Mouse (Mus musculus) urinary bladder, adult 2 months (tissue): ENCODE data around the gene Emg1. TPM values are rescaled to one million over a fixed set of nuclear protein-coding genes. Genes with fewer than 3 reads are reported as not detected.

ENCODE experiments used
- DNase-seq: peaks from one replicate; pipeline ENCODE4 v3.0.0; 2022; ENCODE audit warnings: low spot score
- polyA plus RNA-seq: library from polyadenylated mRNA; depleted of rRNA; stranded (reverse); fragments of >200 nt; gene quantifications from 2 replicates; pipeline ENCODE4 v1.2.3, GENCODE M21; 2012; rRNA removed

The Emg1 gene
- polyA plus RNA-seq: 73.3 and 84.5 TPM in 2 replicates

DNA sequence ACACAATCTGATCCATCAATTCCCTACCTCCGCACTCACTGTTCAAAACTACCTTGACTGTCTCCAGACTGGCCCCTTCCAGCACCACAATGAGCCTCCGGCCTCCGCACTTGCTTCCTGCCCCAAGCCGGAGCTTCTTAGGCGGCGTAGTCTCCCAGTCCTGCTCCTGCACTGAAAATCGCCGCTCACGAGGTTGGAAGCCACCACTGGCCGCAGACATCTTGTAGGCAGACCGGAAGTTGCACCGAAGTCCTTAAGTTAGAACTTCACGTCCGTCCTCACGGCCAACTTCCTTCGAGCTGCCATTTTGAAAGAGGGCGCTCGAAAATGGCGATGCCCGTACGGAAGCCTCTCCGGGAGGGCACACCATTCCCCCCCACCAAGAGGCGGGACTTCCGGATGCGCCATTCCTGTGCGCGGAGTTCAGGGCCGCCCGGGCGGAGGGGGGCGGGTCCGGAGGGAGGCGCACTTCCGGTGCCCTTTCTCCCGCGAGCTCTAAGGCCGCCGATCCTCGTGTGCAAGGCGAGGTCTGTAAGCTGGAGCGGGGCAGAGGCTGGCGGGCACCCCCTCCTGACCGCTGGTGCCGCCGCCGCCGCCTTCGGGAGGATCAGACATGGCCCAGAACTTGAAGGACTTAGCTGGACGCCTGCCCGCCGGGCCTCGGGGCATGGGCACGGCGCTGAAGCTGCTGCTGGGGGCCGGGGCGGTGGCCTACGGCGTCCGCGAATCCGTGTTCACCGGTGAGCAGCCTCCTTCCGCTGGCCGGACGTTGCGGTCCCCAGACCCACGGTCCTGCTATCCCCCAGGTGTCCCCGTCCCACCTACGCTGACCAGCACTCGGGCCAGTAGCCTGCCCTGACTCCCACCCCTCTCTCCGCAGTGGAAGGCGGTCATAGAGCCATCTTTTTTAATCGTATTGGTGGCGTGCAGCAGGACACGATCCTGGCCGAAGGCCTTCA lies at the start of gene Emg1, which contains the start of gene Phb2:
Emg1 (minus strand) TSS at position 355 of the 959 bp plus-strand sequence.
Phb2 (plus strand) TSS at position 513 of the 959 bp plus-strand sequence.
- DNase-seq: peak; percentile 93

DNA sequence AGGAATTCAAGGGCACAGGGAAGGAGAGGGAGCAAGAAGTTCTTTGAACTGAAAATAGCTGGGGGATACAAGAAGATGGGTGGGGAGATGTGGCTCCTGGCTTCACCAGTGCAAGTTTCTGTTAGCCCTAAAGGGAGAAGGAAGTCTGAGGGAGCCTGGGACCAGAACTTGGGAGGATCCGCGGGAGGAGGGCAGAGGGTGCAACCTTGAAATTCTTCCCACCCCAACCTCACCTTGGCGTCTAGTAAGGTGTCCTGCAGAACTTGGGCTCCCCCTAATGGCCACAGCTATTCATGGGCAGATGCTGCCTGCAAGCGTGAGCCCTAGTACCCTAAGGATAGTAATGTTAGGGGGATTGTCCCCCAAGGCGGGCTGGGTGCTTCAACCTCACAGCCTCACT lies 47.3 kb upstream of the Emg1 start:
- DNase-seq: peak; percentile 68

DNA sequence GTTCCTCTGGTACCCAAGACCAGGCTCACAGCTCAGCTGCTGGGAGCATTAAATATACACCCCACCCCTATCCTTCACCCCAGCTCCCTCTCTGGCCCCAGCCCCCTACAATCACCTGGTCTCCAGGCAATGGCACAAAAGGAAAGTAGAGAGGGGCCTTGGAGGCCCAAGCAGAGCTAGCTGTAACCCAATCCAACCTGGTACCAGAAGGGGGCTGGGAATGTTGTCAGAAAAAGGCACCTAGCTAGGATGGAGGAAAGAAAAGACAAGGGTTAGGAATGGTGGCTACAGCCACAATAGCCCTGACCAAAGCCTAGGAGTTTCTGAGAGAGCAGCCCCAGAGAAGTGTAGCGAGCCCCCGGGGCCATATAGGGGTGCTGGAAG lies 46.9 kb upstream of the Emg1 start:
- DNase-seq: no peak

DNA sequence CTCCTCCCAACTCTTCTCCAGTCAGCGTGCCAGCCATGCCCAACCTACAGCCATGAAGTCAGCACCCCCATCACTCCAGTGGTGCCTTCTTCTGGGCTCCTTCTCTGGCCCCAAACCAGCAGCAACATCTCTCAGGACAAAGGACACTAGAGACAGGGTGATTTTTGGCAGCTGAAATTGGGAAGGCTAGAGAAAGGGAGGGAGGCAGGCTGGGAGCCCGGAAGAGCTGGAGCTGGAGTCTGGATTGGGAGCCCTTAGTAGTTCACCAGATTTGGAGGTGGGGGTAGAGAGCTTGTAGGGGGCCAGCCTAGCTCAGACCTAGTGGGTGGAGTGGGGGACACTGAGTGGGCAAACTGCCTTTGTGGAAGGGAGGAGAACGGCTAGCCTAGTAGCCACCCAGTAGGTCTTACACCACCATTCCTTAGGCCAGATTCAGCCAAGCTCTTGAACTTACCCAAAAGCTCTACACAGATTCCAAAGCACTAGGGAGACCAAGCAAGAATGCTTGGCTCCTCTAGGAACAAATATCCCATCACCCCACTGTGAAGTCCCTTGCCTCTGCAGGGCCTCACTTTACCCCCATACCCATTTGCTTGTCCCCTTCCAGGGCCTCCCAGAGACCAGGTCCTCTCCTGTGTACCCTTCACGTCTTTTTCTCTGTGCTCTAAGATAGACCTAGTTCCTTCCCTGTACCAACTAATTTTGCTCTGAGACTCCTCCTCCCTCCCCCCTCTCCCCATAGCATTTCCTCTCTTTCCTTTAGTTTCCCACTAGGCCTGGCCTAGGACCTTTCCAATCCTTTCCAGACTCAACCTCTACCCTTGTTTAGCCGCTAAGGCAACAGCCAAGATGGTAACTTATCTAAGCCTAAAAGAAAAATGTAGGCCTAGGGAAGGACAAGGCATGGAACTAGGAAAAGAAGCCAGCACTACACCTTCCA lies 46.2 kb upstream of the Emg1 start:
- no peak for DNase-seq

DNA sequence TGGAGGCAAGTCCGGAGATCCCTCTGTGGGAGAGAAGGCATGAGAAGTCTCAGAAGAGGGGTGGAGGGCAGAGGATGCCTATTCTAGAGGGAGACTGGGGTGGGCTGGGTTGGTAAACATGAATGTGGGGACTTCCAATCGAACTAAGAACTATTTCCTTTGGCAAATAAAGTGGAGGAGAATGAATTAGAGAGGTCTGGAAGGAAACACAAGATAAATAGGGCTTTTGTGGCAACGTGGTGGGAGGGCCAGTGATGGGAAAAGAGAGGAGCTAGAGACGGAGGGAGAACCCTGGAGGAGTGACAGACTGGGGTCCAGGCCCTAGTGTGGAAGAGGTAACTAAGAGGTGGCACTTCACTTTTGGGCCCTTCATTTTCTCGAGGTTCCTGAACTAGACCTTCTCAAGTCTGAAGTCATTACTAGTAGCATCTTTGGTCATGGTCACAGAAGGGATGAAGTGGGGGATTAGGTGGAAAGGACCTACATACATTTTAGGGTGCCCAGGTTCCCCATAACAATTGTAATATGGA lies 45.4 kb upstream of the Emg1 start:
- no peak for DNase-seq

DNA sequence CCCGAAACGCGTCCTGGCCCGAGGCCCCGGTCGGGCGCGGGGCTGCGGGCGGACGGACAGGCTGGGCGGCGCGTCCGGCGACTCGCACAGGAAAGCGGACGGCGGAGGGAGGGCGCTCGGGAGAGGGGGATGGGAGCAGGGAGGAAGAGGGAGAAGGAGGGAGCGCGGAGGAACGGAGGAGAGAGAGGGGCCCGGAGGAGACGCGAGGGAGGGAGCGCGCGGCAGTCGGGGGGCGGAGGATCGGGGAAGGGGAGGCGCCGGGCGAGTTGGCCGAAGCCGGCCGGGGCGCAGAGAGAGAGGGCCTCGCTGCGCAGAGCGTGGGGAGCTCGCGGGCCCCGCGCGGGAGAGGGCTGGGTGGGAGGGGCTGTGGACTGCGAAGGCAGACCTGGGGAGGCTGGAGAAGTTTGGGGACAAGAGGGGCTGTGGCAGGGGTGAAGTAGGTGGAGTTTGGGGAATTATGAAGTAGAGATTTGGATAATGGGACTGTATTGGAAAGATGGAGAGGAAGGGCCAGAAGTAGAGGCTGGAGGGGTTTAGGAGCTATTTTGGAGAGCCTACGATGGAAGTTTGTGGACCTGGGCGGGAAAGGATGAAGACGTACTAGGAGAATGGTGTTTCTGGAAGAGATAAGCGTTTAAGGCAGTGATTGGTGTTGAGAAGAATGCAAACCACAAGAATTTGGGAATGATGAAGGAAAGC lies 44.8 kb upstream of the Emg1 start:
- peak; percentile 80 for DNase-seq

DNA sequence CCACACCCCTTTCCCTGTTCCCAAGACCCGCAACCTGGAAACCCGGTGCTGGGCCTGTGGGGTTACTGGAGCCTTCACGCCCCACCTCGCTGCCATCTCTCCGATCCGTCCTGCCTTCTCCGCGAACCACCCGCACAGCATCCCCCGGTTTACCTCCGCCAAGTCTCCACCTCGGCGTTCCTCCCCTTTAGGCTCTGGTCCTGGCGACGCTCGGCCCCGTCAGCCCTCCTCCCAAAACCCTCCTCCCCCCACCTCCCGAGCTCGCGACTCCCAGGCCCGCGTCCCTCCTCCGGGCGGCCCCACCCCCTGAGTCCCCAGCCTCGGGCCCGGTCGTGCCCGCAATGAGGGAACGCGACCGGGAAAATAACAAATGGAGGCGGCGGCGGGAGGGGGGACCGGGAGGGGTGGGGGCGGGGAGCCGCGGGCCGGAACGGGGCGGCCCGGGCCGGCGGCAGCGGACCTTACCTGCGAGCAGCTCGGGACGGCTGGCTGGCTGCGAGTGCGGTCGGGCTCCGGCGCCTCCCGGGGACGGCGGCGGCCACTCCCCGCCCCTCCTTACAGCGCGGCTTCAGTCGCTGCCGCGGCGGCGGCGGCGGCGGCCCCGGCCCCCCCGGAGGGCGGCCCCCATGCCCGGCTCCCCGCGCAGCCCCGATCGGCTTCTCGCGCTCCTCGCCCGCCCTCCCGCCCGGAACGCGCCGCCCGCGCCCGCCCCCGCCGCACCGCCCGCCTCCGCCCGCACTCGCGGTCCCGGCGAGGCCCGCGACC lies 44.0 kb upstream of the Emg1 start, which contains the start of the genes Gm45234 and Atn1:
Gm45234 (minus strand) TSS at position 191 of the 765 bp plus-strand sequence.
Atn1 (minus strand) TSS at position 694 of the 765 bp plus-strand sequence.
- peak; percentile 72 for DNase-seq

DNA sequence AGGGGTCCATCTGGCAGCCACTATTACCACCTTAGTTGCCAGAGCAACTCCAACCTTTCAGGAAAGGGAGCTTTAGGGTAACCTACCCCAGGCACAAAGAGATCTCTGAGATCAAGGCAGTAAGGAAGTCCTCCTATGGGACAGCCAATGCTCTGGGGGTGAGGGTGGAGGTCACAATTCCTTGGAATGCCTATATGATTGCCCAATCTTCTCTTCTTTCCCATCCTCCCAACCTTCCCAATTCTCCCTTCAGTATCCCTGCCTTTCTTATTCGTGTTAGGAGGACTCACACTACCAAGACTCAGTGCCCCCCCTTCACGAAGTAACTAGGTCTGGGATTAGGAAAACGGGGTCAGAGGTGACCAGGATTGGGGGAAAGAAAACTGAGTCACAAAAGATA lies 43.3 kb upstream of the Emg1 start:
- no peak for DNase-seq

DNA sequence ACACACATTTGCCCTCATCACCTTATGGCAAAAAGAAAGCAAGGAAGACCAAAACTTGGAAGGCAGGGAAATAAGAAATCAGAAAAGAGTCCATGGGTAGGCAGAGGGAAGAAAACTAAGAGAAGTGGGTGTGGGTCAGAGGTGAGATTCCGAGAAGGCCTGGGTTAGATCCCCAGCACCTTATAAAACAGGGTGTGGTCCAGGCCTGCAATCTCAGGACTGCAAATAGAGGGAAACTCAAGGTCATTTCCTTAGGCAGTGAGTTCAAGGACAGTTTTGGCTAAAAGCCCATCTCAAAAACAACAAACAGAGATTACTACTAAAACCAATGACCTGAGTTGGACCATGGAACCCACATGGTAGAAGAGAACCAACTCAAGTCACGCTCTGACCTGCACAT lies 41.9 kb upstream of the Emg1 start:
- no peak for DNase-seq

DNA sequence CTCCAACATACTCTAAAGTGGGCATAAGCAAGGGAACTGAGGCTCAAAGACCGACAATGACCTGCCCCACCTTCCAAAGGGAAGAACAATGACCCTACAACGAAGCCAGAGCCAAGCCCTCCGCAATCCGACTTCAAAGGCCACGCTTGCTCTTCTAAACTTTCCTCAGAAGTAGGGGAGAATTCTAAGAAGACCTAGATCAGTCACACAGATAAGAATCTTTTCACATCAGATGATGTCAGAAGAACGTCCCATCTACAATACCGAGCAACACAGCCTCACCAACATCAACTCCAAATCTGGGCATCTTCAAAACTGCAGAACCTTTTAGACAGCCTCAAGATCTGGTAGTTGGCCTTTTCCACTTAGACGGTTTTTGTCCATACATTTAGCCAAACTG lies 38.4 kb upstream of the Emg1 start:
- no peak for DNase-seq

DNA sequence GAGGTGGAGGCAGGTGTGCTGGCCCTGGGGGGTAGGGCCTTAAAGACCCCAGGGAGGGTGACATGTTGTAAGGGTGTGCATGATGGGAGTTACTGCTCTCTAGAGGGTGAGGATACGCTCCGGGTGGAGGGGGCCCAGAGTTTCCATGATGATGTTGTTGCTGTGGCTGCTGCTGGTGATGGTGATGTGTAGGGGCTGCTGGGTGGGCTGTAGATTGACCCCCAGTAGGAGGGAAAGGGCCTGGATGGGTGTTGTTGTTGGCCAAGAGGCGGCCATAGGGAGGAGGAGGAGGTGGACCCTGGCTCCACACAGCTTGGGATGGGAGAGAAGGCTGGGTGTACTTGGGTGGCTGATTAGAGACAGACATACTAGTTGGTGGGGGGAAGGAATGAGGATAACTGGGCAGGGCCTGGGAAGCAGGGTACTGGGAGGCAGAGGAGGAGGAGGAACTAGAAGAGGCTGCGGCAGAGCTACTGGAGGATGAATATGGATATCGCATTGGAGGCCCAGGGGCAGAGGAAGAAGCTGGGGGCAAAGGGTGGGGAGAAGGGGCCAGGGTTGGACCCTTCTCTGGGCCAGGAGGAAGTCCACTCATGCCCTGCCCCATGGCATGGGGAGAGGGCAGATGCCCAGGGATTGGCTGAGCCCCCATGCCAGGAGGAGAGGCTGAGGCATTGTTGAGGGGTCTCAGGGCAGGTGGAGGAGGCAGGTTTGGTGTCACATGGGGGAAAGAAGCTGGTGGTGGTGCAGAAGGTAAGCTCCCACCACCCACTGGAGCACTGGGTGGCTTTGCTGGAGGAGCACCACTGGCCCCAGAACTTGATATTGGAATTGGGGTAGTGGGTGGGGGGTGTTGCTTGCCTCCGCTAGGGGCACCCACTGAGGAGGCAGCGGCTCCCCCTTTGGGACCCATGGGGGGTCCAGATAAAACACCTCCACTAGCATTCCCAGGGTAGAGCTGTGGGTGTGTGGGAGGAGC lies 35.0 kb upstream of the Emg1 start:
- no peak for DNase-seq

DNA sequence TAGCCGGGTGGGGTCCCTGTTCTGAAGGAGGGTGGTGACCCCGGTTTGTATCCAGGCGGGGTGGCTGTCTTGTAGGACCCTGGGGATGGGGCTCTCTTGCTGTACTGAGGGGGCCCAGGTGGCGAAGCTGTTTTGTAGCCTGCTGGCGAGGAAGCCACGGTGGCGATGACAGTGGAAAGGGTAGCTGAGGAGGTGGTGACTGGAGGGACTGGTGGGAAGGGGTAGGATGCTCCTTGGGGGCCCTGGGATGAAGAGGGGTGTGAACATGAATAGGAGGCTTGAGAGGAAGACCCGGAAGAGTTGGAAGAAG lies 34.3 kb upstream of the Emg1 start:
- DNase-seq: no peak

DNA sequence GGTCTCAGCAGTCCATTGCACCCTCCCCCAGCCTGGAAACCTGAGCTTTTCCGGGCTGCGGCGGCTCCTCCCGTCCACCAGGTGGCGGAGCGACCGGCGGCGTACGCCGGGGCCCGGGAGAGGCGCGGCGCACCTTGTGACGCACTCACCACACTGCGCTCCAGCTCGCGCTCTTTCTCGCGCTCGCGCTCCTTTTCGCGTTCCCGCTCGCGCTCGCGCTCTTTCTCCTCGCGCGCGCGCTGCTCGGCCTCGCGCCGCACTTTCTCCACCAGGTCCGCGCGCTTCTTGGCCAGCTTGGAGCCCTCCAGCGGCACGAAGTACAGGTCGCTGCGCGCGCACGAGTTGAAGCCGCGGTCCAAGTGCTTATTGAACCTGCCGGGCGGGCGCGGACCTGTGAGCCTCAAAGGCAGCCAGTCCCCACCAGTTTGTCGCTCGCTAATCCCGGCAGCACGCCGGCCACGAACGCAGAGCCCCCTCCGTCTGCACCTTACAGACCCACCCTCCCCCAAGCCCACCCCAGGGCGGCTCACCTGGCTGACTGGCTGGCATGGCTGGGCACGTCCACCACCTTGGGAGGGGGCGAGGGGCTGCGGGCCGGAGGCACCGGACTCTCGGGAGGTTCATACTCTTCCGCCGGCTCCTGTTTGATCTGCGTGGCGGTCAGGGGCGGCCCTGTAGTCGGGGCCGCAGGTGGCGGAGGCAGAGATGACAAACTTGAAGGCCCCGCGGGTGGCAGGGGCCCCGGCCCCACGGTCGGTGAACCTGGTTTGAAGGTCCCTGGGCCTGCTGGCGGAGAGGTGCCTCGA lies 33.7 kb upstream of the Emg1 start:
- DNase-seq: peak; percentile 92

DNA sequence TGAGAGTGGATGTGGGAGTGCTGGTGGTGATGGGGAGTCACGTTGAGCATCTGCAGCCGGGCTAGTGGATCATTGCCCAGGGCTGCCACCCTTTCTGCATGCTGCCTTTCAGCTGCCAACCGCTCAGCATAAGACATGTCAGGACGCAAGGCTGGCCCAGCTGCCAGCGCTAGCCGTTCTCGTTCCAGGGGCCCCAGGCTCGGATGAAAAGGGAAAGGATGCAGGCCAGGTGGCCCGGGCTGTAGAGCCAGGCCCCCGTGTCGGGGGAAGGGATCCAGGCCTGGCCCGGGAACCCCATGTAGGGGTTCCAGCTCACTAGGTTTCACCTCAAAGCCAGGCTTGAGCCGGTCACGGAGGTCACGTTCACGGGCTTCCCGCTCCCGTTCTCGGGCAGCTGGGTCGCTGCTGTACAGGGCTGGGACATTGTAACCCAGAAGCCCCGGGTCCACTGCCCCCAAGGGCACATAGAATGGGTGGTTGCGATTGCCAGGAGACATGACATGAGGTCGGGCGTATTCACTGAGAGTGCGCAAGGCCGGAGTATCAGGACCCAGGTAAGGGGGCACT lies 32.9 kb upstream of the Emg1 start:
- DNase-seq: peak; percentile 51

DNA sequence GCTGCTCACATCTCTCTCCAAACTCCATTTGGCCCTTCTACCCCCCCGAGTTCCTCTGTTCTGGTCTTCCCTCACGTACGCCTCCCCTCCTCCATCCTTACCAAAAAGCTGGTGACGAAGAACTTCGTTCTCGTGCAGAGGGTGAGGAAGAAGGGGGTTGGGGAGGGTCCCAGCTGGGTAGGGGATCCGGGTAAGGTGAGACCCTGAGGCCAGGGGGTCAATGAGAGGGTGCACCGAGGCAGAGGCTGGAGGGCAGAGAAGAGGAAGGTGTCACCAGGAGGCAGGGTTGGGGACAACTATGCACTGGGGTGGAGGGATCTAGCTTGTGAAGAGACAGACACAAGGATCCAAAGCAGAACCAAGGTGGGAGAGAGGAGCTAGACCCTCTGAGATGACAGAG lies 31.7 kb upstream of the Emg1 start:
- DNase-seq: no peak

DNA sequence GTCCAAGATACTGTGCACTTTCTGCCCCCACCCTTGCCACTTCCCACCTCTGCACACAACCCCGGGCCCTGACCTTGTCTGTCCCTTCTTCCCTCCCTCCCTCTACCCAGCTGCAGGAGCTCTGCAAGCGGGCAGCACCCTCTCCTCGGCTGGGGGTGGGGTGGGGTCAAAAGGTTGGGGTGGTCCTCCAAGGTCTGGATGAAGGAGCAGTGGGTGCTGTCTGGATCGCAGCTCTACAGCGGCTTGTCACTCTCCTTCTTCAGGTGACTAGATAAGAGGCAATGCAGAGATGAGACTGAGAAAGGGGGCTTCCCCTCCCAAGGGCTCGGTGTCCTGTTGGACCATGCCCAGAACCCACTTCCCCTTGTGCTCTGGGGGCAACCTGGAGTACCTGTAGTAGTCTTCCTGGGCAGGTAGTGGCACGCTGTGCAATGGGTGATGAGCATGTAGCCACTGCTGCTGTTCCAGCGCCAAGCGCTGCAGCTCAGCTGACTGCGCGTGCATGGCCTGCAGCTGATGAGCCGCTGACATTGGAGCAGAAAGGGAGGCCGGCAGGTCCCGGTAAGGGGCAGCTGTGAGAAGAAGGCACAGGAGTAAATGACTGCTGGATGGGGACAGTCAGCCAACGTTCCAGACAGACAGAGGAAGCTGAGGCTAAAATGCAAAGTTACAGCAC lies 31.0 kb upstream of the Emg1 start:
- DNase-seq: no peak

DNA sequence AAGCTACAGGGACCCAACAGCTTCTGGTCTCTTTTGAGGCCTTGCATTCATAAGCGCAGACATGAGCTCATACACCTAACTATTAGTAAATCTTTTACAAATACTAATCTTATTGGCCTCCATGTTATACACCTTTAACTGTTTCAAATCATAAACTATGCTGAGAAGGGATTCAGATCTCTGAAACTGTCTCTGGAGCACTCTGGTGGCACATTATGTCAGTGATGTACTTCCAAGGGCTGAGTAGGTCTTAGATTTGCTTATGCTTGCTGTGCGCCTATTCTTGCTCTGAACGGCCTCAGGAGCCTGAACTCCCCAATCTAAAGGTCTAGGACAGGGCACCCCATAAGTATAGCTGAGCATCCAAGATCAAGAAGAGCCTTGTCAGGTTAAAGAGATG lies 29.9 kb upstream of the Emg1 start:
- no peak for DNase-seq
